Comparison of ENCODE assay signal across 28 mouse cellular contexts in the genomic region with DNA sequence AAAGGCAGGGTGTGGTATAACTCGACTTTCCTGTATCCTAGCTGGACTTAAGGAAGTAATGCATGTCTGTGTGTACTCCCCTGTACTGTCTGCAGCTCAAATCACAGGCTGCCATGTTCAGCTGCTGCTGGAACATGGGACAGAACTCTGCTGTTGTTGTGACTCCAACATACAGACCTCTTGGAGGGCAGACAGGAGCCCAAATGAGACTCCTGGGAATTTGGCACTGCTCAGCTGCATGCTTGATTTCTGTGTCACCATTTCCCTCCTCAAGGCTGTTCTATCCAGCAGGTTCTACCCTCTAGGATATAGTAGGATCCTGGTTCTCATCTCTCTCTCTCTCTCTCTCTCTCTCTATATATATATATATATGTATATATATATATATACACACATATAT.
DNase-seq lines count a peak whose midpoint lies in the region; ATAC-seq and TF ChIP-seq lines count a peak whose summit lies in the region.
"Had no signal": no experiment of that assay in that cellular context is flagged by ENCODE, and none has a peak within 500 bp of the region (broad histone marks: within the 10 kb centered on the region; RNA-seq: fewer than 3 reads in every experiment).

No protein-coding gene starts in this region.

- no peak overlapping the region for H3K4me3 ChIP-seq in gastrocnemius, adult 2 months
- H3K4me3 ChIP-seq in midbrain, postnatal 0 days (ENCODE audit: low read depth, low read length) = no peak overlapping the region
- no peak overlapping the region for H3K4me3 ChIP-seq in midbrain, embryonic 14.5 days (replicated peaks; ENCODE audit: low read depth, low read length)
- H3K4me3 ChIP-seq: embryonic facial prominence, embryonic 12.5 days; embryonic facial prominence, embryonic 15.5 days; forebrain, embryonic 13.5 days; heart, embryonic 15.5 days; hindbrain, embryonic 10.5 days; hindbrain, embryonic 13.5 days; intestine, embryonic 15.5 days had no signal

- intact Hi-C loops in gastrocnemius, adult 2 months (cut with DNase I) = no loop called here

- no peaks in the 10 kb centered on the region for H3K4me1 ChIP-seq in midbrain, postnatal 0 days (ENCODE audit: insufficient read depth, low read length)
- 0 out of 2 replicates have a peak, but pooled peaks cover 14% of the 10 kb centered on the region for H3K4me1 ChIP-seq in midbrain, embryonic 14.5 days (ENCODE audit: control insufficient read depth, insufficient read depth, low read length)

- H3K27ac ChIP-seq in gastrocnemius, adult 2 months = peak overlapping the region; percentile 60; the same call in 1 of the 2 replicates
- H3K27ac ChIP-seq in midbrain, postnatal 0 days (ENCODE audit: low read depth, low read length) = peak overlapping the region; percentile 32; the same call in 1 of the 2 replicates
- H3K27ac ChIP-seq in midbrain, embryonic 14.5 days (replicated peaks; ENCODE audit: low read depth, low read length) = no peak overlapping the region
- H3K27ac ChIP-seq: embryonic facial prominence, embryonic 12.5 days; embryonic facial prominence, embryonic 15.5 days; forebrain, embryonic 13.5 days; heart, embryonic 15.5 days; hindbrain, embryonic 10.5 days; hindbrain, embryonic 13.5 days; intestine, embryonic 15.5 days had no signal

- no peaks in the 10 kb centered on the region for H3K36me3 ChIP-seq in midbrain, postnatal 0 days (ENCODE audit: insufficient read depth, low read length)
- H3K36me3 ChIP-seq in midbrain, embryonic 14.5 days (ENCODE audit: control insufficient read depth, insufficient read depth, low read length) = no peaks in the 10 kb centered on the region
- H3K36me3 ChIP-seq: embryonic facial prominence, embryonic 12.5 days; embryonic facial prominence, embryonic 15.5 days; G1E; heart, embryonic 15.5 days; hindbrain, embryonic 10.5 days; hindbrain, embryonic 13.5 days; intestine, embryonic 15.5 days had no signal

- H3K4me2 ChIP-seq in midbrain, postnatal 0 days (ENCODE audit: low read depth, low read length, poor library complexity, severe bottlenecking) = no peak overlapping the region
- H3K4me2 ChIP-seq in midbrain, embryonic 14.5 days (ENCODE audit: low read length) = no peak overlapping the region
- H3K4me2 ChIP-seq: embryonic facial prominence, embryonic 12.5 days; embryonic facial prominence, embryonic 15.5 days; forebrain, embryonic 13.5 days; heart, embryonic 11.5 days; heart, embryonic 15.5 days; hindbrain, embryonic 13.5 days; intestine, embryonic 15.5 days had no signal

- no peaks in the 10 kb centered on the region for H3K27me3 ChIP-seq in midbrain, postnatal 0 days (ENCODE audit: insufficient read depth, low read length)
- no peaks in the 10 kb centered on the region for H3K27me3 ChIP-seq in midbrain, embryonic 14.5 days (ENCODE audit: control insufficient read depth, insufficient read depth, low read length)
- H3K27me3 ChIP-seq: CH12.LX; embryonic facial prominence, embryonic 15.5 days; forebrain, embryonic 13.5 days; intestine, embryonic 15.5 days had no signal

- no peak overlapping the region for H3K9ac ChIP-seq in midbrain, postnatal 0 days (replicated peaks; ENCODE audit: low read length, poor library complexity, severe bottlenecking)
- no peak overlapping the region for H3K9ac ChIP-seq in midbrain, embryonic 14.5 days (replicated peaks; ENCODE audit: low read length)
- H3K9ac ChIP-seq: embryonic facial prominence, embryonic 12.5 days; embryonic facial prominence, embryonic 15.5 days; forebrain, embryonic 13.5 days; heart, embryonic 15.5 days; hindbrain, embryonic 13.5 days; intestine, embryonic 15.5 days had no signal

- no peak for ATAC-seq in midbrain, postnatal 0 days (ENCODE audit: low FRiP score)
- ATAC-seq in midbrain, embryonic 14.5 days (ENCODE audit: low FRiP score, low TSS enrichment) = no peak
- ATAC-seq: forebrain, embryonic 13.5 days; forebrain, embryonic 16.5 days; hindbrain, embryonic 16.5 days; intestine, embryonic 15.5 days had no signal

- no peaks in the 10 kb centered on the region for H3K9me3 ChIP-seq in midbrain, postnatal 0 days (ENCODE audit: low read length)
- no peaks in the 10 kb centered on the region; the same call in 1 of the 2 replicates for H3K9me3 ChIP-seq in midbrain, embryonic 14.5 days (ENCODE audit: control insufficient read depth, low read length)
- H3K9me3 ChIP-seq: embryonic facial prominence, embryonic 12.5 days; embryonic facial prominence, embryonic 15.5 days; forebrain, embryonic 13.5 days; G1E; heart, embryonic 15.5 days; hindbrain, embryonic 10.5 days; hindbrain, embryonic 13.5 days; intestine, embryonic 15.5 days had no signal

- WGBS in midbrain, postnatal 0 days = 81% methylated on average over 1 of the region's 1 CpGs
- WGBS in midbrain, embryonic 14.5 days = 89% methylated on average over 1 of the region's 1 CpGs

- peak; percentile 36 for DNase-seq in gastrocnemius, adult 2 months
- DNase-seq in gastrocnemius, postnatal 25 days = no peak
- no peak for DNase-seq in midbrain, postnatal 0 days (ENCODE audit: low spot score)
- DNase-seq in midbrain, embryonic 14.5 days = no peak
- DNase-seq in Muller cell, postnatal 12 days (ENCODE audit: inconsistent ontology term) = peak; percentile 40
- DNase-seq in layer of hippocampus, adult 8-10 months (ENCODE audit: low spot score in 2 of 2) = no peak
- DNase-seq: adrenal gland, adult 2 months; adrenal gland, postnatal 14 days; B cell, adult 2 months; cerebellum, adult 11 months; cerebellum, adult 9-11 months; cerebellum, postnatal 25 days; gastrocnemius, postnatal 36 days; heart, postnatal 10 days; heart, postnatal 36 days; kidney, adult 11 months had no signal

- no peak for TF ChIP-seq CTCF in gastrocnemius, adult 2 months (IDR thresholded peaks at IDR 0.05)
- no peak for TF ChIP-seq CTCF in midbrain, postnatal 0 days (IDR thresholded peaks at IDR 0.05)

Comparison
In these comparisons a context has a peak if more than half of its experiments do, and no peak if none do; other contexts are left out.
1. DNase-seq: peak in gastrocnemius, adult 2 months (single experiment) and Muller cell, postnatal 12 days (single experiment); none in gastrocnemius, postnatal 25 days (single experiment), midbrain, postnatal 0 days (single experiment), midbrain, embryonic 14.5 days (single experiment) and layer of hippocampus, adult 8-10 months (0 of 2).